ENCODE assay signal across 15 mouse cellular contexts in the genomic region with DNA sequence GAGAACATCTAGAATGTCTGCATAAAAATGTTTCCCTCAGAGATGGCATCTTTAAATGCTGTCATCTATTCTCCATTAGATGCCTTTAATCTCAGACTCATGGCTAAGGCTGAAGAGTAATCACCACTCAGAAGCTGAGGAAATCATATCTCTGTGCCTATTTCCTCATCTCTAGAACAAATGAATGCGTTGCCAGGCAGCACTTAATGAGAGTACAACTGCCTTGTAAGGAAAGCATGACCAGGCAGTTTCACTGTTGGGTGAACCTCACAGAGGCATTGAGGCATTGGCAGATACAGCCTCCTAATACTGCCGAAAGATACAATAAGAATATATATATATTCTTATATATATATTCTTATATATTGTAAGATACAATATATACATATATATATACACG.
"Had no signal": no experiment of that assay in that cellular context is flagged by ENCODE, and none has a peak within 500 bp of the region (broad histone marks: within the 10 kb centered on the region; RNA-seq: fewer than 3 reads in every experiment).

No protein-coding gene starts in this region.

- H3K27ac ChIP-seq: intestine, embryonic 15.5 days; limb, embryonic 15.5 days; liver, embryonic 12.5 days; lung, embryonic 15.5 days; midbrain, embryonic 10.5 days; midbrain, embryonic 15.5 days; neural tube, embryonic 15.5 days had no signal

- H3K9ac ChIP-seq: intestine, embryonic 15.5 days; limb, embryonic 15.5 days; liver, embryonic 12.5 days; lung, embryonic 15.5 days; midbrain, embryonic 15.5 days; neural tube, embryonic 15.5 days had no signal

- ATAC-seq: intestine, embryonic 15.5 days; liver, embryonic 12.5 days; midbrain, embryonic 15.5 days had no signal

- DNase-seq: kidney, adult 18-20 months; kidney, postnatal 25 days; layer of hippocampus, adult 9-11 months; layer of hippocampus, postnatal 36 days; right cerebral cortex, adult 18-20 months; right cerebral cortex, postnatal 25 days; thymus, adult 2 months; thymus, postnatal 25 days had no signal

- H3K9me3 ChIP-seq: intestine, embryonic 15.5 days; limb, embryonic 15.5 days; liver, embryonic 12.5 days; lung, embryonic 15.5 days; midbrain, embryonic 10.5 days; midbrain, embryonic 15.5 days; neural tube, embryonic 15.5 days had no signal

- H3K36me3 ChIP-seq: intestine, embryonic 15.5 days; limb, embryonic 15.5 days; liver, embryonic 12.5 days; lung, embryonic 15.5 days; midbrain, embryonic 10.5 days; midbrain, embryonic 15.5 days; neural tube, embryonic 15.5 days had no signal

- H3K4me3 ChIP-seq: intestine, embryonic 15.5 days; limb, embryonic 15.5 days; liver, embryonic 12.5 days; lung, embryonic 15.5 days; midbrain, embryonic 10.5 days; midbrain, embryonic 15.5 days; neural tube, embryonic 15.5 days had no signal

- H3K27me3 ChIP-seq: intestine, embryonic 15.5 days; limb, embryonic 15.5 days; liver, embryonic 12.5 days; lung, embryonic 15.5 days; midbrain, embryonic 15.5 days; neural tube, embryonic 15.5 days had no signal

- H3K4me1 ChIP-seq: intestine, embryonic 15.5 days; liver, embryonic 12.5 days; lung, embryonic 15.5 days; neural tube, embryonic 15.5 days had no signal

- H3K4me2 ChIP-seq: intestine, embryonic 15.5 days; limb, embryonic 15.5 days; liver, embryonic 12.5 days; lung, embryonic 15.5 days; midbrain, embryonic 15.5 days; neural tube, embryonic 15.5 days had no signal
